Mouse (Mus musculus) liver, postnatal 0 days (tissue): ENCODE results near the gene Fxr2. TPM values are rescaled to one million over a fixed set of nuclear protein-coding genes. Genes with fewer than 3 reads are reported as not detected.

Experiments used
- ATAC-seq: fragments of 200-750 bp; cut with Nextera tagmentation; 2 replicates; pipeline ENCODE4 v1.8.0; 2017; ENCODE audit warnings: mild to moderate bottlenecking, moderate library complexity
- DNase-seq: peaks from one replicate; pipeline ENCODE4 v3.0.0-alpha.2; 2016
- H3K27ac ChIP-seq: fragments of 300-500 bp; sonication (generic); 2 replicates; pipeline ENCODE4 v1.5.1; 2014; ENCODE audit warnings: antibody characterized with exemption, moderate library complexity, mild to moderate bottlenecking, low read depth
- H3K27me3 ChIP-seq: fragments of 300-500 bp; sonication (generic); 2 replicates; pipeline ENCODE4 v1.6.1; 2014; ENCODE audit warnings: low read length, control low read depth, mixed read lengths; ENCODE audit not compliant: insufficient read depth
- H3K36me3 ChIP-seq: fragments of 300-500 bp; sonication (generic); replicated peaks from 2 replicates; pipeline ENCODE4 v1.6.1; 2014; ENCODE audit warnings: mild to moderate bottlenecking, control low read depth, low read length, moderate library complexity, mixed read lengths; ENCODE audit not compliant: insufficient read depth
- H3K4me1 ChIP-seq: fragments of 300-500 bp; sonication (generic); 2 replicates; pipeline ENCODE4 v1.6.1; 2014; ENCODE audit warnings: antibody characterized with exemption, mild to moderate bottlenecking, control low read depth; ENCODE audit not compliant: insufficient read depth
- H3K4me2 ChIP-seq: fragments of 300-500 bp; sonication (generic); 2 replicates; pipeline ENCODE4 v1.6.1; 2014; ENCODE audit warnings: low read depth, mild to moderate bottlenecking, low read length, moderate library complexity, mixed read lengths
- H3K4me3 ChIP-seq: fragments of 300-500 bp; sonication (generic); 2 replicates; pipeline ENCODE4 v1.5.1; 2014; ENCODE audit warnings: low read depth, low read length
- H3K9ac ChIP-seq: fragments of 300-500 bp; sonication (generic); replicated peaks from 2 replicates; pipeline ENCODE4 v1.6.1; 2014; ENCODE audit warnings: mild to moderate bottlenecking, moderate library complexity
- H3K9me3 ChIP-seq: fragments of 300-500 bp; sonication (generic); 2 replicates; pipeline ENCODE4 v1.6.1; 2016; ENCODE audit warnings: mild to moderate bottlenecking, control low read depth, low read length, mixed read lengths
- CTCF ChIP-seq: sonication (generic); IDR thresholded peaks from 2 replicates; pipeline ENCODE4 v1.5.1; 2016; ENCODE audit warnings: antibody characterized with exemption, low read depth
- EP300 ChIP-seq: IDR thresholded peaks from 2 replicates; pipeline ENCODE4 v1.6.1; 2016; ENCODE audit warnings: antibody characterized with exemption, low read depth, mild to moderate bottlenecking
- WGBS: fragments of 180-500 bp; shearing (Covaris S2); extraction: QIAGEN DNeasy Blood & Tissue Kit; methylation state at CpG from one replicate; pipeline ENCODE4 v1.1.7; 2014; ENCODE audit not compliant: insufficient replicate concordance; 5-methylcytosine and 5-hydroxymethylcytosine counted together
- polyA plus RNA-seq: library from polyadenylated mRNA; unstranded; fragments of >200 nt; fragmentation: Nextera tagmentation; extraction: Ambion mirVana; gene quantifications from 2 replicates; pipeline ENCODE4 v1.2.1, GENCODE M21; 2015

Fxr2 gene
- polyA plus RNA-seq, 1 experiment from 2014 or later = 6.8 TPM

- Histone ChIP-seq H3K9me3 (no peaks in the 10 kb centered on the region), H3K9ac (no peak overlapping the region), H3K4me2 (0 out of 2 replicates have a peak overlapping the region, but pooled peaks have one; percentile 9), H3K27ac (peak overlapping the region; percentile 49), H3K4me3 (no peak overlapping the region), H3K4me1 (peaks cover 5% of the 10 kb centered on the region), H3K27me3 (no peaks in the 10 kb centered on the region), H3K36me3 (peaks cover 61% of the 10 kb centered on the region)
- no peak for TF ChIP-seq EP300
- TF ChIP-seq CTCF = no peak
- WGBS = 36% methylated on average over 9 of the region's 9 CpGs
- no peak for DNase-seq
- ATAC-seq = no peak
Measured at GRCm38 (mm10) chr11:69654760-69655159, 22.0 kb downstream of the Fxr2 start.

- H3K27me3 ChIP-seq = no peaks in the 10 kb centered on the region
- H3K4me2 ChIP-seq = 0 out of 2 replicates have a peak within 1 kb of the TSS, but pooled peaks have one; percentile 9
- no peaks in the 10 kb centered on the region for H3K9me3 ChIP-seq
- no peak within 1 kb of the TSS for H3K9ac ChIP-seq
- H3K27ac ChIP-seq = peak within 1 kb of the TSS; percentile 49
- peak; percentile 60 for ATAC-seq
- DNase-seq = peak; percentile 71
- 36% methylated on average over 34 of the region's 34 CpGs for WGBS
- H3K4me3 ChIP-seq = no peak within 1 kb of the TSS
- peak; percentile 81 for TF ChIP-seq CTCF
- TF ChIP-seq EP300 = no peak
- peaks cover 5% of the 10 kb centered on the region for H3K4me1 ChIP-seq
- peaks cover 56% of the 10 kb centered on the region for H3K36me3 ChIP-seq
Measured at GRCm38 (mm10) chr11:69655264-69656064, 22.7 kb downstream of the Fxr2 start, which contains the start of gene Sox15. TSS of gene Sox15 (plus strand) at chr11:69655314.

DNA sequence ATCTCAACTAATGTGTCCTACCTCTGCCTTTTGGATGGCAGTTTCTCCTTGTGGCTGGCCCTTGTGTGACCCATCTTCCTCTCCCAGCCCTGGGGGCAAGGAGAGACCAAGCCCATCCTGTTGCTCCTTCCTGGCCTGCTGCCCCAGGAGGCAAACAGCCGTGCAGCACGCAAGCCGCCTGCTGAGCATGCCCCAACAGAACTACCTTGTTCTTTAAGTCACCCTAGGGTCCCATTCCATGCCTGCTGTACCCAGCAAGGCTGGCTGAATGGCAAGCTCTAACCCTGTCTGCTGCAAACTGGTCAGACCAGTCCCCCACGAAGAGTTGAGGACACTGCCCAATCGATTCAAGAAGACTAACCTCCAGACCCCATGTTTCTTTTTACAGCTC, 23.3 kb downstream of the Fxr2 start:
- H3K9me3 ChIP-seq = no peaks in the 10 kb centered on the region
- no peaks in the 10 kb centered on the region for H3K27me3 ChIP-seq
- H3K36me3 ChIP-seq = peaks cover 50% of the 10 kb centered on the region
- H3K4me3 ChIP-seq = no peak overlapping the region
- H3K4me1 ChIP-seq = peaks cover 8% of the 10 kb centered on the region
- H3K9ac ChIP-seq = no peak overlapping the region
- TF ChIP-seq EP300 = no peak
- TF ChIP-seq CTCF = no peak
- DNase-seq (no peak), ATAC-seq (no peak)
- 79% methylated on average over 5 of the region's 5 CpGs for WGBS
- no peak overlapping the region for H3K4me2 ChIP-seq
- H3K27ac ChIP-seq = no peak overlapping the region

DNA sequence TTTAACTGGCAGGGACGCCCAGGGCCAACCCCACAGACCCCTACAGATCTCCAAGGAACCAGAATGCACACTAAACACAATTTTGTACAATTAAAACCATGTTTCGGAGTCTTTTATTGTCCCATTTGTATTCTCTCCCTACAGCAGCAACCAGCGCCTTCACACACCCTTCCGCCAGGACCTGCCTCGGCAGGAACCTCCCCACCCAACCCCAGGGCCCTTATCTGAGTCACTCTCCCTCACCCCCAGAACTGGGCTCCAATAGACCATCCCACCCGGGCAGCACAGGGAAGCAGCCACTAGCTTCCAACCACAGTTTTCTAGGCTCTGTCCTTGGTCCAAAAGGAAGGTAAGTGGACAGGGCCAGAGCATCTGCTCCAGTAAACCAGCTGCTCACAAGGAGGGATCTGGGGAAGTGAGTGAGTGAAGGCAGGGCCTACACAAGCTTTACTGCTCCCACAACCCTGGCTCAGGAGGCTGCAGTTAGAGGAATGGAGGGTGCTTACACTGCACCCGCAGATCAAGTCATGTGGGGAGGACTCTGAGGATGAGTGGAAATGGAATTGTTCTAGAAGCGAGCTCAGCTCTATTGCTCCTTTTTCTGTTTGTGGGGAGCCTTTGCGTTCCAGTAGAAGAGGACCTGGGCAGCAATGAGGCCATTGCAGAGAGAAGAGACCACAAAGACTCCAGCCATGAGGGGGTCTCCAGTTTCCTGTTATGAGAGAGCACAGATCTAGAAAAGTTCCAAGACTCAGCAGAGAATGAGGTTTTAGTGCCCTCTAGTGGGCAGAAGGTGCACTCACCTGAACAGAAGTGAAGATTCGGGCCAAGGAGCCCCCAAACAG, 24.0 kb downstream of the Fxr2 start:
- Histone ChIP-seq H3K27me3 (no peaks in the 10 kb centered on the region), H3K36me3 (peaks cover 43% of the 10 kb centered on the region), H3K9ac (no peak overlapping the region), H3K4me1 (peaks cover 14% of the 10 kb centered on the region), H3K4me3 (no peak overlapping the region), H3K27ac (no peak overlapping the region), H3K9me3 (no peaks in the 10 kb centered on the region), H3K4me2 (no peak overlapping the region)
- 68% methylated on average over 10 of the region's 10 CpGs for WGBS
- TF ChIP-seq EP300 (no peak), CTCF (peak; percentile 92)
- DNase-seq (peak; percentile 61), ATAC-seq (no peak)

- H3K9ac ChIP-seq = no peak overlapping the region
- WGBS = 87% methylated on average over 15 of the region's 15 CpGs
- no peak overlapping the region for H3K4me2 ChIP-seq
- no peak for ATAC-seq
- DNase-seq = no peak
- H3K4me3 ChIP-seq = no peak overlapping the region
- H3K27ac ChIP-seq = no peak overlapping the region
- peaks cover 36% of the 10 kb centered on the region for H3K36me3 ChIP-seq
- H3K4me1 ChIP-seq = peaks cover 14% of the 10 kb centered on the region
- TF ChIP-seq CTCF (no peak), EP300 (no peak)
- H3K27me3 ChIP-seq = no peaks in the 10 kb centered on the region
- no peaks in the 10 kb centered on the region for H3K9me3 ChIP-seq
Measured at GRCm38 (mm10) chr11:69657462-69657881, 24.7 kb downstream of the Fxr2 start.

- Histone ChIP-seq H3K9ac (peak overlapping the region; percentile 57), H3K9me3 (no peaks in the 10 kb centered on the region), H3K4me1 (peaks cover 27% of the 10 kb centered on the region), H3K27me3 (no peaks in the 10 kb centered on the region), H3K27ac (peak overlapping the region; percentile 97), H3K4me3 (peak overlapping the region; percentile 53), H3K36me3 (peaks cover 39% of the 10 kb centered on the region), H3K4me2 (peak overlapping the region; percentile 66)
- ATAC-seq (no peak), DNase-seq (no peak)
- no peak for TF ChIP-seq CTCF
- TF ChIP-seq EP300 = no peak
- WGBS = 49% methylated on average over 3 of the region's 3 CpGs
Measured at GRCm38 (mm10) chr11:69661221-69661881, 28.6 kb downstream of the Fxr2 start.
